Mouse (Mus musculus) neural tube, embryonic 14.5 days (tissue): ENCODE data around the gene Klk1b1. TPM values are rescaled to one million over a fixed set of nuclear protein-coding genes. Genes with fewer than 3 reads are reported as not detected.
"Not testable (repeated sequence)": the region's sequence is repeated elsewhere in the genome, so short reads cannot be mapped to it uniquely, and the experiment has no call there.

Source experiments
- ATAC-seq: fragments of 200-750 bp; cut with Nextera tagmentation; 2 replicates; pipeline ENCODE4 v1.8.0; 2017; ENCODE audit warnings: low read depth, mild to moderate bottlenecking, moderate TSS enrichment, moderate library complexity
- H3K27ac ChIP-seq: fragments of 300-500 bp; sonication (generic); 2 replicates; pipeline ENCODE4 v1.5.1; 2014; ENCODE audit warnings: low read depth, mild to moderate bottlenecking, control low read depth, low read length, moderate library complexity, mixed read lengths
- H3K27me3 ChIP-seq: fragments of 300-500 bp; sonication (generic); 2 replicates; pipeline ENCODE4 v1.6.1; 2014; ENCODE audit warnings: low read length; ENCODE audit not compliant: control insufficient read depth, insufficient read depth
- H3K36me3 ChIP-seq: fragments of 300-500 bp; sonication (generic); 2 replicates; pipeline ENCODE4 v1.6.1; 2014; ENCODE audit warnings: low read length, mixed read lengths; ENCODE audit not compliant: control insufficient read depth, insufficient read depth
- H3K4me1 ChIP-seq: fragments of 300-500 bp; sonication (generic); 2 replicates; pipeline ENCODE4 v1.6.1; 2014; ENCODE audit warnings: low read length; ENCODE audit not compliant: control insufficient read depth, insufficient read depth
- H3K4me2 ChIP-seq: fragments of 300-500 bp; sonication (generic); 2 replicates; pipeline ENCODE4 v1.6.1; 2014; ENCODE audit warnings: mild to moderate bottlenecking, low read depth, low read length, control low read depth
- H3K4me3 ChIP-seq: fragments of 300-500 bp; sonication (generic); 2 replicates; pipeline ENCODE4 v1.5.1; 2014; ENCODE audit warnings: low read depth, low read length, control low read depth, mixed read lengths
- H3K9ac ChIP-seq: fragments of 300-500 bp; sonication (generic); replicated peaks from 2 replicates; pipeline ENCODE4 v1.6.1; 2014; ENCODE audit warnings: low read depth, mild to moderate bottlenecking, control low read depth, low read length, mixed read lengths
- H3K9me3 ChIP-seq: fragments of 300-500 bp; sonication (generic); 2 replicates; pipeline ENCODE4 v1.6.1; 2016; ENCODE audit warnings: low read length; ENCODE audit not compliant: control insufficient read depth
- WGBS: fragments of 180-500 bp; shearing (Covaris S2); extraction: QIAGEN DNeasy Blood & Tissue Kit; methylation state at CpG from one replicate; pipeline ENCODE4 v1.1.7; 2014; 5-methylcytosine and 5-hydroxymethylcytosine counted together
- polyA plus RNA-seq: library from polyadenylated mRNA; unstranded; fragments of >200 nt; fragmentation: Nextera tagmentation; extraction: Ambion mirVana; gene quantifications from 2 replicates; pipeline ENCODE4 v1.2.1, GENCODE M21; 2014

The Klk1b1 gene
- polyA plus RNA-seq, 1 experiment from 2014 or later: not detected

- H3K36me3 ChIP-seq: no peaks in the 10 kb centered on the region
- H3K9ac ChIP-seq: no peak overlapping the region
- no peak for ATAC-seq
- no peaks in the 10 kb centered on the region for H3K4me1 ChIP-seq
- no peaks in the 10 kb centered on the region for H3K27me3 ChIP-seq
- no peak overlapping the region for H3K4me2 ChIP-seq
- no peaks in the 10 kb centered on the region for H3K9me3 ChIP-seq
- whole genome bisulfite sequencing: 87% methylated on average over 2 of the region's 2 CpGs
- H3K4me3 ChIP-seq: no peak overlapping the region
- H3K27ac ChIP-seq: no peak overlapping the region
These were observed 1.1 kb downstream of the Klk1b1 start for GRCm38 (mm10) chr7:43967612-43968011.

- H3K27me3 ChIP-seq, H3K4me3 ChIP-seq, H3K9me3 ChIP-seq, ATAC-seq, H3K4me1 ChIP-seq, H3K9ac ChIP-seq, H3K4me2 ChIP-seq, H3K36me3 ChIP-seq, H3K27ac ChIP-seq: not testable (repeated sequence)
- WGBS: 82% methylated on average over 1 of the region's 1 CpGs
These were observed 9.2 kb downstream of the Klk1b1 start, which contains the start of gene Klk1b9 for GRCm38 (mm10) chr7:43975761-43976160. Gene Klk1b9, plus strand, starts transcription at chr7:43976061.

GRCm38 (mm10) chr7:43985657-43986056 is 19.1 kb downstream of the Klk1b1 start:
- no peak for ATAC-seq
- H3K27me3 ChIP-seq: no peaks in the 10 kb centered on the region
- no peaks in the 10 kb centered on the region for H3K36me3 ChIP-seq
- H3K4me3 ChIP-seq: no peak overlapping the region
- no peaks in the 10 kb centered on the region for H3K4me1 ChIP-seq
- H3K9ac ChIP-seq: no peak overlapping the region
- no peak overlapping the region for H3K27ac ChIP-seq
- no peak overlapping the region for H3K4me2 ChIP-seq
- H3K9me3 ChIP-seq: no peaks in the 10 kb centered on the region

- not testable (repeated sequence) for H3K4me1 ChIP-seq, H3K27me3 ChIP-seq, H3K27ac ChIP-seq, H3K9ac ChIP-seq, H3K36me3 ChIP-seq, H3K4me3 ChIP-seq, ATAC-seq, H3K4me2 ChIP-seq, H3K9me3 ChIP-seq
- 86% methylated on average over 1 of the region's 1 CpGs for WGBS
These were observed 28.3 kb downstream of the Klk1b1 start for GRCm38 (mm10) chr7:43994821-43995220.

- ATAC-seq, H3K27ac ChIP-seq, H3K27me3 ChIP-seq, H3K4me2 ChIP-seq, H3K4me1 ChIP-seq, H3K9me3 ChIP-seq, H3K9ac ChIP-seq, H3K36me3 ChIP-seq, H3K4me3 ChIP-seq: not testable (repeated sequence)
- 86% methylated on average over 4 of the region's 4 CpGs for WGBS
These were observed 29.0 kb downstream of the Klk1b1 start, which contains the start of gene Klk1b11 for GRCm38 (mm10) chr7:43995577-43995976. Gene Klk1b11, plus strand, starts transcription at chr7:43995877.

GRCm38 (mm10) chr7:44004847-44005246 is 38.3 kb downstream of the Klk1b1 start:
- Histone ChIP-seq H3K4me2 (no peak overlapping the region), H3K36me3 (no peaks in the 10 kb centered on the region), H3K9ac (no peak overlapping the region), H3K4me3 (no peak overlapping the region), H3K4me1 (no peaks in the 10 kb centered on the region), H3K27me3 (no peaks in the 10 kb centered on the region), H3K27ac (no peak overlapping the region), H3K9me3 (no peaks in the 10 kb centered on the region)
- no peak for ATAC-seq

GRCm38 (mm10) chr7:44011868-44012267 is 45.3 kb downstream of the Klk1b1 start, which contains the start of gene Klk1b26:
Gene Klk1b26, plus strand, starts transcription at chr7:44012168.
- not testable (repeated sequence) for H3K9me3 ChIP-seq, ATAC-seq, H3K4me2 ChIP-seq, H3K4me1 ChIP-seq, H3K27me3 ChIP-seq, H3K4me3 ChIP-seq, H3K9ac ChIP-seq, H3K36me3 ChIP-seq, H3K27ac ChIP-seq

GRCm38 (mm10) chr7:44014666-44015065 is 48.1 kb downstream of the Klk1b1 start:
- H3K4me3 ChIP-seq, ATAC-seq, H3K27me3 ChIP-seq, H3K4me2 ChIP-seq, H3K36me3 ChIP-seq, H3K9me3 ChIP-seq, H3K9ac ChIP-seq, H3K4me1 ChIP-seq, H3K27ac ChIP-seq: not testable (repeated sequence)
- 86% methylated on average over 6 of the region's 6 CpGs for WGBS

- Histone ChIP-seq H3K4me2 (no peak overlapping the region), H3K4me3 (no peak overlapping the region), H3K9me3 (no peaks in the 10 kb centered on the region), H3K27ac (no peak overlapping the region), H3K27me3 (no peaks in the 10 kb centered on the region), H3K4me1 (no peaks in the 10 kb centered on the region), H3K9ac (no peak overlapping the region), H3K36me3 (no peaks in the 10 kb centered on the region)
- no peak for ATAC-seq
- 83% methylated on average over 5 of the region's 5 CpGs for WGBS
These were observed 48.5 kb downstream of the Klk1b1 start for GRCm38 (mm10) chr7:44015071-44015470.
